Mouse (Mus musculus): ENCODE data around the gene Rtbdn.

Rtbdn gene

GRCm38 (mm10) chr8:84959811-84960210, 13.0 kb downstream of the Rtbdn start:
- no peak for DNase-seq (ENCODE audit: low spot score)

- DNase-seq (ENCODE audit: low spot score): no peak
Observed at GRCm38 (mm10) chr8:84963952-84964351, 17.2 kb downstream of the Rtbdn start.

DNA sequence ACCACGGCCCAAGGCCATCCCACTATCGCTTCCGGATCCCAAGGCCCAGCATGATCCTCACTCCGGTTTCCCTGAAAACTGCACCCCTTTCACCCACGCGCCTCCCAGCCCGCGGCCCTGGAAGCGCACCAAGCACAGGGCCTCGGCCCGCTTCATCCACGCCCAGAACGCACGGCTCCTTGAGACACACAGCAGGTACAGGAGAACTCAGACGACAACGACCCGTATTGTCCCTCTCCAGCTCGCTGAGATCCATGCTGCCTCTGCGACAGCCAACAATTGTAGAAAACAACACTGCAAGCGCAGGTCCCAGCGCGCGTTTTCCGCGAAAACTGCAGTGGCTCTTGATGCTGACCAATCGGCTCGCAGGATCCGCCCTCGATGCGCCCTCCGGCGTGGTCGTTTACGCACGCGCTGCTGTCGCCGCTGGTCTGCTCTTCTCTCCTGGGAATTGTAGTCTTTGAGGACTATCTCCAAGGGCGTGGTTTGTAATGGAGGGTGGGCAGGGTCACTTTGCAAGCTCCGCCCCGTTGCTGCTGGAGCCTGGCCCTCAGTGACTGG, 19.0 kb downstream of the Rtbdn start:
- DNase-seq (ENCODE audit: low spot score): peak; percentile 98

DNA sequence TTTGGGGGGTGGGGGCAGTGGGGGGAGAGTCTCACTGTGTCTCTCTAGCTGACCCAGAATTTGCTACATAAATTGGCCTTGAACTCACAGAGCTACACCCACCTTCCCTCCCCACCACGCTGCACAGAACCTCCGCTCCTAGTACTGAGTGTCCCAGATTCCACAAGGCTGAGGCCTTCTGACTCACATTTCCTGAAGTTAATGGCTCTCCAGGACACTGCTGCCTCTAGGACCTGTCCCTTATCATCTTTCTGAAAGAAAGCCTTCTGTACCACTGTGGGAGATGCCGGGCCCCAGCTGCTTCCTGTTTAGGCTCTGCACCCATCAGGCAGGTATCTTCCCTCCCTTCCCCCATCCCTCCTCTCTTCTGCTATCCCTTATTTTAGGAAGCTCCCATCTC, 19.8 kb downstream of the Rtbdn start:
- no peak for DNase-seq (ENCODE audit: low spot score)

- DNase-seq (ENCODE audit: low spot score): no peak
Observed at GRCm38 (mm10) chr8:84967532-84968304, 20.9 kb downstream of the Rtbdn start.

DNA sequence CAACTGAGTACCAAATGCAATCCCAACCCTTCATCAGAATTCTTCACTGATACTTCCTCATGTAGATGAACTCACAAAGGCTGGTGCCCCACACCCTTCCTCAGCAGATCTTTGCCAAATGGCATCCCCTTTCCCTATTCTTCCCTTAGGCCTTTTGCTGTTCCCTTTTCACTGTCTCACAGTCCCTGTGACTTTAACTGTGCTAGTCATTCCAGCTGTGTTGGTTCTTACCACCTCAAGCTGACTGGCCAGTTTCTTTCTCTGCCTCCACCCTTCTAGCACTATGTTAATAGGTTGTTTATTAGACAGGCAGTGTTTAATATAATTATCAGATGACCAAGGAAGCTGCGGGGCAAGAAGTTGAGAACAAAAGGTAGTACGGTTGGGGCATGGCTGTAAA, 21.9 kb downstream of the Rtbdn start:
- peak; percentile 31 for DNase-seq (ENCODE audit: low spot score)

- DNase-seq (ENCODE audit: low spot score): peak; percentile 85
Observed at GRCm38 (mm10) chr8:84969241-84970134, 22.7 kb downstream of the Rtbdn start, which contains the start of the genes Gm49661, Prdx2 and Rnaseh2a. TSS of gene Gm49661 (minus strand) at chr8:84969433. TSS of gene Prdx2 (plus strand) at chr8:84969587. TSS of gene Rnaseh2a (minus strand) at chr8:84969767.

DNA sequence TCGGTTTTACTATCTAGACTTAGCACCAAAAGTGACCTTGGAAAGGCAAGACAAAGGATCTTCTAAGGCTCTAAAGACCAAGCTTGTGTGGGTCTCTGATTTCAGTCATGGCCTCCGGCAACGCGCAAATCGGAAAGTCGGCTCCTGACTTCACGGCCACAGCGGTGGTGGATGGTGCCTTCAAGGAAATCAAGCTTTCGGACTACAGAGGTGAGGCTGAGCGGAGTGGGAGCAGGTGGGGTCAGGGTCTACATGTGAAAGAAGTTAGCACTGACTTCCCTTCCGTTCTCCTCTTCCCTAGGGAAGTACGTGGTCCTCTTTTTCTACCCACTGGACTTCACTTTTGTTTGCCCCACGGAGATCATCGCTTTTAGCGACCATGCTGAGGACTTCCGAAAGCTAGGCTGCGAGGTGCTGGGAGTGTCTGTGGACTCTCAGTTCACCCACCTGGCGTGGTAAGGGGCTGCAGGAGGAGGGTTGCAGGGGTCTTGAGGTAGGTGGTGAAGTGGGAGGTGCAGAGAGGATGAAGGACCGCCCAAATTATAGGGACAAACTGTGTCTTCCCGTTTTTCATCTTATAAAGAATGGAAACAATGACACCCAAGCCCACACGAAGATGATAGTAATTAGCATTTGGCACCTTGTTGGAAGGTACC, 23.5 kb downstream of the Rtbdn start:
- DNase-seq (ENCODE audit: low spot score): peak; percentile 64

DNA sequence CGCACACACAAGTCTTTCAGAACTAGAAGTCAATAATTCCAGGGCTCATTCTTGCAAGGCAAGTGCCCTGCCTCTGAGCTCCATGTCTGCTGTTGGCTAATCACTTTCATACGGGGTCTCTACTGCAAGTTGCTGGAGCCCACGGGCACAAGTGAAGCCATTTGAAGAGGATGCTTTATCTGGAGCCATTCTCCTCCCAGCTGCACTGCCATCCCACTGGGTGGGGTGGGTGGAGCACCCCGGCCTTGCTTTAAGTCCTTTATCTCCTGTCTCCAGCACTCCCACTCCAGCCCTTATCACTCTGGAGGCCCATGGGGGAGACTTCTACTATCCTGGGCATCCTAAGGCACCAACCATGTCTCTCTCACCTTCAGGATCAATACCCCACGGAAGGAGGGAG, 24.1 kb downstream of the Rtbdn start:
- DNase-seq (ENCODE audit: low spot score): no peak

DNA sequence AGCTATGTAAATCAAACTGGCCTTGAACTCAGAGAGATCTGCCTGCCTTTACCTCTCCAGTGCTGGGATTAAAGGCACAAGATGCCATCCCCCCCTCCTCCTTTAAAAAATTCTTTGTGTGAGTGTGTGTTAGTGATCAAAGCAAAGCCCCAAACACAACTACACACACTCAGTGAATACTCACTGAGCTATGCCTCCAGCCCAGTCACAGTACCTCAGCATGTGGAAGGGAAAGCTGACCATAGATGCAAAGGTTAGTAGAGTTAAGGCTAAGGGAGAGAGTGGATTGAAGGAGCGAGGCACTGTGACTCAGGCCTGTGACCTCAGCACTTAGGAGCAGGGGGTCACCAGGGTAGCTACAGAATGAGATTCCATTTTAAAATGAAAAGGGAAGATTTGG, 26.3 kb downstream of the Rtbdn start:
- DNase-seq (ENCODE audit: low spot score): no peak

GRCm38 (mm10) chr8:84973803-84974542, 27.2 kb downstream of the Rtbdn start:
- peak; percentile 82 for DNase-seq (ENCODE audit: low spot score)

DNA sequence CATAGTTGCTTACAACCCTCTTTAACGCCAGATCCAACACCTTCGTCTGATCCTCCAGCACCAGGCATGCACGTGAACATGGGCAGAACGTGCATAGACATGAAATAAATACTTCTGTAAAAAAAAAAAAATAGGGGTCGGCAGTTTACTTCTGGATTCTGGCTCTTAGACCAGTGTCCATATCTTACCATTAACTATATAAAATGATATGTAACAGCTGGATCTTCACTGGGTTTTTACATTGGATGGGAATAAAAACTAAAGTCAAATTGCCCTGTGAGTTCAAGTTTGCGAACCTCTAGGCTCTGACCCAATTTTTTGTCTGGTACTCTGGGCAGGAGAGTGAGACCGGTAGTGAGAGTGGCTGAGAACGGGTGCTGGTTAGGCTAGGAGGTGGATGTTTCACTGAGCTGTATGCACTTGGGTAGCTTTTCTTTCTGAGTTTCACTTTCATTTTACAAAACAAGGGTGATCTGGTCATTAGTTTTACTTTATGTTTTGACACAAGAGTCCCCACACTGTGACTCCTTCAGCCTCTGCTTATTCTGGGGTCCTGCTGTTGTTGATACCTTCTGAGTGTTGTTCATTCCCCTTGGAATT, 27.9 kb downstream of the Rtbdn start:
- no peak for DNase-seq (ENCODE audit: low spot score)

- DNase-seq (ENCODE audit: low spot score): peak; percentile 74
Observed at GRCm38 (mm10) chr8:84975434-84975833, 28.6 kb downstream of the Rtbdn start.

GRCm38 (mm10) chr8:84976031-84976762, 29.4 kb downstream of the Rtbdn start:
- DNase-seq (ENCODE audit: low spot score): peak; percentile 95

DNA sequence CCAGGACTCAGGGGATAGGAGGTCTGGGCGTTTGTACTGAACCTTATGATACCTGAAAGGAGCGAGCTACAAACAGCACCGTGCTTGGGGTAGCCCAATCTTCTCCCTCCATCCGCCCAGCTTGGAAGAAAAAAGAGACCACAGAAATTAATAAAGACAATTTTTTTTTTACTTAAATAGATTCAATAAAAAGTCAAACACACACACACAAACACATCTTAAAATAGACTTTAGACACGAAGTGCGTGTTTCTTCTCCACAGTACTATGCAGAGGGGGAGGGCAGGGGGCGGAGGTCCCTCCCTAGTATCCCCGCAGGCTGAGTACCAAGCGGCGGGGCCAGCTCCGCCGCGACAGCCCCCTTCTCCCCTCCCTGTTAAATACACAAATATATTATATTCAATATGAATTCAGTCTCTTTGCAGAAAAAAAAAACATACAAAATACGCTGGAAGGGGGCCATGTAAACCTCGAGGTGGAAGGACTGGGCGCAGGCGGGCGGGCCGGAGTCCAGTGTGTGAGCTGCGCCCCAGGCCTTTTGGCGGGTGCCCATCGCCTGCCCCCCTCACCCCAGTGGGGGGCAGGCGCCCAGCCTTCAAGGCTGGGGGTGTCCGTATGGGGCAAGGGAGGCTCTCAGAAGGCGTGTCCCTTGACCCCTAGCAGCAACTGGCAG, 30.1 kb downstream of the Rtbdn start:
- DNase-seq (ENCODE audit: low spot score): no peak

- peak; percentile 69 for DNase-seq (ENCODE audit: low spot score)
Observed at GRCm38 (mm10) chr8:84977435-84978247, 30.9 kb downstream of the Rtbdn start.

GRCm38 (mm10) chr8:84978248-84978940, 31.6 kb downstream of the Rtbdn start, which contains the start of gene Junb:
TSS of gene Junb (minus strand) at chr8:84978718.
- DNase-seq (ENCODE audit: low spot score): peak; percentile 86

Measured in embryo, embryonic 10.5 days (tissue).